Mouse (Mus musculus): ENCODE data around the gene Agpat4.
"Not testable (repeated sequence)": the region's sequence is repeated elsewhere in the genome, so short reads cannot be mapped to it uniquely, and the experiment has no call there.

The Agpat4 gene

GRCm38 (mm10) chr17:12121226-12121794, 2.8 kb downstream of the Agpat4 start:
- peak; percentile 55 to 74 for DNase-seq (ENCODE audit: inconsistent age in 2 of 2, low spot score in 1 of 2)

GRCm38 (mm10) chr17:12122262-12122661, 3.8 kb downstream of the Agpat4 start:
- not testable (repeated sequence) for DNase-seq (ENCODE audit: inconsistent age in 2 of 2, low spot score in 1 of 2)

- DNase-seq (ENCODE audit: inconsistent age in 2 of 2, low spot score in 1 of 2): peak; percentile 33 to 53
Measured at GRCm38 (mm10) chr17:12123168-12123567, 4.7 kb downstream of the Agpat4 start.

- no peak for DNase-seq (ENCODE audit: inconsistent age in 2 of 2, low spot score in 1 of 2)
Measured at GRCm38 (mm10) chr17:12127056-12127455, 8.6 kb downstream of the Agpat4 start.

DNA sequence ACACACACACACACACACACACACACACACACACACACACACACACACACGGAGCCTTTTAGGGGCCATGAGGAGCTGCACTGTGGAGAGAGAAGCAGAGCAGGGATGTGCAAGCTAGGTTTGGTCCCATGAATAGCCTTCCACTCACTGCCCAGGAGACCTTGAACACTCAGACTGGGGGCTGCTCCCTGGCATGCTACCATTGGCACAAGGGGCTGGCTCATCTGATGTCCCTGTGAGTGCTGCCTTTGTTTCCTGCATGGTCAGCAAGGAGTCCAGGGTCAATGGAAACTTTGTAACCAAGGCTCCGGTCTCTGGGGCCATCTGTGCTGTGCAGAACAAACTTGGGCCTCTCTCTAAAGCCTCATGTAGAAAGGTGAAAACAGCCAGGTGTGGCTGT, 10.5 kb downstream of the Agpat4 start:
- peak; percentile 38 to 55 for DNase-seq (ENCODE audit: inconsistent age in 2 of 2, low spot score in 1 of 2)

GRCm38 (mm10) chr17:12131171-12131570, 12.7 kb downstream of the Agpat4 start:
- DNase-seq (ENCODE audit: inconsistent age in 2 of 2, low spot score in 1 of 2): peak; percentile 44 to 63

DNA sequence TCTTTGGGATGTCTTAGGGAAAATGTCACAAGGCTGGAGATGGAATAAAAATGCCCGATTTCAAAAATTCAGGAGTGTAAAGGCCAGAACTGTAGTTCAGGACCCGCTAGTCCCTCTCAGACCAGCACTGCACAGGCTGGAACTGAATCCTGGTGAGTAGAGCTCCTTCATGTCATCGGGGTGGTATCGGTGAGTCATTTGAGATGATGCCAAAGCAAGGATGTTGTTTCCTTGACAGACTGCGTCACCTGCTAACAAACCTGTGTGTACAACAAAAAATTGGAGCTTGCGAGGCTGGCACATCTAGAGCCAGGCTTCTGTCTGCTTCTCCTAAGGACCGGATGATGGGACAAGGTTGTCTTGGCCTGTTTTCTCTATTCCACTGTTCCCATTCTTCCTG, 13.1 kb downstream of the Agpat4 start:
- peak; percentile 48 to 69 for DNase-seq (ENCODE audit: inconsistent age in 2 of 2, low spot score in 1 of 2)

DNA sequence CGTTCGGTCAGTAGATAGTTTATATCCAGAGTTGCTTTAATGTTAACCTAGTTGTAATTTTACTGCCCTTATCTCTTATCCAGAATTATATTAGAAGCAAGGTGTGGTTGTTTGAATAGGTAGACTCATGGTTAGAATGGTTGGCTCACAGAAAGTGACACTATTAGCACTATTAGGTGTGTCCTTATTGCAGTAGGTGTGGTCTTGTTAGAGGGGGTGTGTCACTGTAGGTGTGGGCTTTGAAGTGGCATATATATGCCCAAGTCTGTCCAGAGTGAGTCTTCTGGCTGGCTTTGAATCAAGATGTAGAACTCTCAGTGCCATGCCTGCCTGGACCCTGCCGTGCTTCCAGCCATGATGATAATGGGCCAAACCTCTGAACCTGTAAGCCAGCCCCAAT, 14.4 kb downstream of the Agpat4 start:
- no peak for DNase-seq (ENCODE audit: inconsistent age in 2 of 2, low spot score in 1 of 2)

- DNase-seq (ENCODE audit: inconsistent age in 2 of 2, low spot score in 1 of 2): peak in 1 of 2 experiments; percentile 66
Measured at GRCm38 (mm10) chr17:12133985-12134384, 15.5 kb downstream of the Agpat4 start.

- DNase-seq (ENCODE audit: inconsistent age in 2 of 2, low spot score in 1 of 2): no peak
Measured at GRCm38 (mm10) chr17:12134975-12135633, 16.6 kb downstream of the Agpat4 start.

GRCm38 (mm10) chr17:12138355-12138754, 19.9 kb downstream of the Agpat4 start:
- DNase-seq (ENCODE audit: inconsistent age in 2 of 2, low spot score in 1 of 2): no peak

DNA sequence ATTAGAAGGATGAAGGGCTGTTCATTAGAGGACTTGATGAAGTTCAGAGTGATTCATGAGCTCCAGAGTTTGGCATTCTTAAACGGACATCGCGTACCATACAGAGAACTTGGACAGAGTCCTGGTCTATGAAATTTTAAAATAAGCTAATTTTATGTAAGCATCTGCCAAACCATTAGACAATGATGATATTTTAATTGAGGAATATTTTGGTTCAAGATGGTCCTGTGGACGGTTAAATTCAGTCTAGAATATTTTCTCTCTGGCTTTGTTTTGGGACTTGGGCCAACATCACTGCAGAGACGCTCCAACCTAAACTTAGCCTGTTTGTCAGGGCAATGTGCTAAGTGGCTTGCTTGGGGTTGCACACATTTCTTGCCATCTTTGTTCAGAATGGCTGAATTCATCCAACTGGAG, 25.5 kb downstream of the Agpat4 start:
- DNase-seq (ENCODE audit: inconsistent age in 2 of 2, low spot score in 1 of 2): no peak

DNA sequence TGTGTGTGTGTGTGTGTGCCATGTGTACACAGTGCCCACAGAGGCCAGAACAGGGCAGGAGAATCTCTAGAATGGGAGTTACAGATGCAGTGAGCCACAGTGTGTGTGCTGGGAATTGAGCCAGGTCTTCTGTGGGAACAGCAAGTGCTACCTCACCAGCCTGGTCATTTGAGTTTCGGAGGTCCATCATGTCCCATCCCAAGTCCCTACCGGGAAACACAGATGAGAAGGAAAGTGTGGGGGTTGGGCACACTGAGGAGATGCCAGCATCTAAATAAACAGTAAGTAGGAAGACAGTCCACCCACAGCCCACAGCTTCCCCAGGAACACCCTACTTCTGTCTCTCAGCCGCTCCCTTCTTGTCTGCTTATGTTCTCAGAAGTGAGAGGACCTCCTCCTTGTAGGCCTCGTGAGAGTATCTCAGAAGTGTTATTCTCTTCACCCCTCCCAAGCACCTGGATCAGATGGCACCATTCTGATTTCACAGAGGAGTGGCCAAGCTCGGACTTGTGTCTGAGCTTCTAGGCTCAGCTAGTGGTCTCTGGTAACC, 27.7 kb downstream of the Agpat4 start:
- DNase-seq (ENCODE audit: inconsistent age in 2 of 2, low spot score in 1 of 2): peak in 1 of 2 experiments; percentile 36

DNA sequence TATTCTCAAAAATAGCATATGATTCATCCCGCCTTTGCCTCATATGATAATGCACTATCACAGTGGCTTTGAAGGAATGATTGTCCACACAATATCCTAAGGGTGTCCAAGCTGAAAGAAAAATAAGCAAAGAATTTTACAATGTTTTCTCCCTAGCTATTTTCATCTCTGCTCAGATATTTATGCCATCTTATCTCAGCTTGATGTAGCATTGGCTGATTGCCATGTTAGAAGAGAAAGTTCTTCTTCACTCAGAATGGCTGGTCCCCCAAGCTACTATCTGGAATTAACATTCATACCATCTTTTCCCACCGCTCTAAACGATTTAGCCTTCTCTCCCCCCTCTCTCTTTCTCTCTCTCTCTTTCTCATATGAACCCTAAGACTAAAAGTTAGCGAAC, 29.3 kb downstream of the Agpat4 start:
- DNase-seq (ENCODE audit: inconsistent age in 2 of 2, low spot score in 1 of 2): no peak

DNA sequence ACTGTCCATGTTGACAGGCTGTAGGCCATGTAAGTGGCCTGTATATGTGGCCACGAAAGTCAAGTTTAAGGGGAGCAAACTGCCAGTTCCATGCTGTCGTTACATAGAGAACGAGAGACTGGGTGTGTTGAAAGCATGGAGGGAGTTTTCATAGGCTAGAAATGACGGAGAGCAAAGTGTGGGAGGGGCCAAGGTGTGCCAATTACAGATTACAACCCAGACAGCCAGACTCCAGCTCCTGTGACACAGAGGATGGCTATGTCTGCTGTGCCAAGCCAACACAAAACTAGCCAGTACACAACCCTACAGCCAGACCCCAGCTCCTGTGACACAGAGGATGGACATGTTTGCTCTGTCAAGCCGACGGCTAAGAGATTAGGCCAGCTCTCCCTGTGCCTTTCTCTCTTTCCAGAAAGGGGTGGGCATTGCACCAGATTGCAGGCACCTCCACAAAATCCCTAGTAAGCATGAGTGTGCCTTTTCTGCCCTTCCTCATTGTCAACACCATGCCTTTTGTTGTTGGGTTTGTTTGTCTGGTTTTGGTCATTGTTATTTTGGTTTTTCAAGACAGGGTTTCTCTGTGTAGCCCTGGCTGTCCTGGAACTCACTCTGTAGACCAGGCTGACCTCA, 30.8 kb downstream of the Agpat4 start:
- no peak for DNase-seq (ENCODE audit: inconsistent age in 2 of 2, low spot score in 1 of 2)

GRCm38 (mm10) chr17:12150970-12151369, 32.5 kb downstream of the Agpat4 start:
- DNase-seq (ENCODE audit: inconsistent age in 2 of 2, low spot score in 1 of 2): no peak

DNA sequence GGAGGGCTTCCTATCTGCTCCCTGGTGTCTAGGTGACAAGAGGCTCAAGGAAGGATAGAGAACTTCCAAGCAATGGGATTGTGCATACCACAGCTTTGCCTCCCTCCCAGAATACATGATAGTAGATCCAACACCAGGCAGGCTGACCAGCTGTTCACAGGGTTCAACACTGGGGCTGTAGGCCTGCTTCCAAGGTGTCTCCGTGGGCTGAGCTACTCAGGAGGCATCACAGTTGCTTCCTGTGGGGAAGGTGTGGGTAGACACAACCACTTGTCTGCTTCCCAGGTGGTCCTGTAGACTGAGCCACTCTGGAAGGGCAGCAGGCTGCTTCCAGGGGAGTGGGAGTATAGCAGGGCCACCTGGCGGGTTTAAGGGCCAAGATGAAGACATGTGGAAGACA, 35.8 kb downstream of the Agpat4 start:
- no peak for DNase-seq (ENCODE audit: inconsistent age in 2 of 2, low spot score in 1 of 2)

GRCm38 (mm10) chr17:12155236-12155635, 36.7 kb downstream of the Agpat4 start:
- no peak for DNase-seq (ENCODE audit: inconsistent age in 2 of 2, low spot score in 1 of 2)

DNA sequence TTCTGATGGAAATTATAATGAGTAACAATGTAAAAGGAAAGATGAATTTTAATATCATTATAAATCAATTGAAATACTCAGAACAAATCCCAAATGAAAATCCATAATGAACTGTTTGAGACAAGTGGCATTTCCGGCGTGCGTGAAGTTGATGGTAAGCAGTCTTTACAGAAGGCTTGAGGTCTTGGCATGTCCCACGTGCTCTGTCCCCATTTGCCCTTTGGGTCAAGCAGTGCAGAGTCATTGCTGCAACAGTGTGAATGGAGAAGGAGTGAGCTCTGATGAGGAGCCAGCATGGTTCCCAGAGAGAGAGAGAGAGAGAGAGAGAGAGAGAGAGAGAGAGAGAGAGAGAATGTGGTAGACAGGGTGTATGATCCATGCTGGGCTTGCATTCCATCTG, 37.4 kb downstream of the Agpat4 start:
- DNase-seq (ENCODE audit: inconsistent age in 2 of 2, low spot score in 1 of 2): no peak

GRCm38 (mm10) chr17:12156661-12157060, 38.2 kb downstream of the Agpat4 start:
- DNase-seq (ENCODE audit: inconsistent age in 2 of 2, low spot score in 1 of 2): no peak

DNA sequence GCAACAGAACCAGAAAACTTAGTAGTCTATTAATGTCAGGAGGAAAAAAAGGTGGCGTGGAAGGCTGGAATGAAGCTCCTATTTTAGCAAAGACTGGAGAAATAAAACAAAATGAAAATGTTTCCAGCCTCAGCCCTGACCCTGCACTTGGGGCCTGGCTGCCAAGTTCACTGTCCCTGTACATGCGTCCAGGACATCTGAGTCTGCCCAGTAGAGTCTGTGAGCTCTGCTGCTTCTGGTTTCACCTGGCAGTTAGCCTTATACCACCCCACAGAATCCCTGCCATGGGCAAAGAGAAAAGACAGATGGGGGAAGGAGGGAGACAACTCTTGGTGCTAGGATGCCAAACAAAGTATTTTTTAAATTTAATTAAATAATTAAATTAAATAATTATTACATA, 38.7 kb downstream of the Agpat4 start:
- DNase-seq (ENCODE audit: inconsistent age in 2 of 2, low spot score in 1 of 2): peak; percentile 36 to 63

Measured in adrenal gland, adult (tissue).